Mouse (Mus musculus) gastrocnemius, postnatal 14 days (tissue): Measurements from ENCODE around the gene Coro2b. TPM values are rescaled to one million over a fixed set of nuclear protein-coding genes. Genes with fewer than 3 reads are reported as not detected.
A peak's percentile ranks its signal among the peaks of the same experiment; 100 is the strongest.

Experiments used
- DNase-seq: peaks from one replicate; pipeline ENCODE4 v3.0.0; 2021; ENCODE audit warnings: mixed read lengths
- intact Hi-C: fragments of 180-260 bp; cut with DNase I; formaldehyde crosslinking; loops from one replicate; pipeline ENCODE4 v1.15.1; 2025; ENCODE audit warnings: low total_unique reads
- total RNA-seq, 2 experiments: library from RNA; stranded (reverse); gene quantifications; 2 replicates each; pipeline ENCODE4 v1.2.3; 2021

Gene Coro2b
- total RNA-seq, 2 experiments from 2014 or later = 8.2 to 11.4 TPM

GRCm38 (mm10) chr9:62541182-62541581 is 4.3 kb upstream of the Coro2b start:
- peak; percentile 82 for DNase-seq
- intact Hi-C loops = no loop called here

- intact Hi-C loops = no loop called here
- peak; percentile 60 for DNase-seq
Measured at GRCm38 (mm10) chr9:62540736-62541135, 3.9 kb upstream of the Coro2b start.

GRCm38 (mm10) chr9:62540166-62540565 is 3.3 kb upstream of the Coro2b start:
- intact Hi-C loops = no loop called here
- DNase-seq = no peak

GRCm38 (mm10) chr9:62539251-62539711 is 2.4 kb upstream of the Coro2b start:
- intact Hi-C loops = no loop called here
- DNase-seq = no peak

GRCm38 (mm10) chr9:62537941-62538340 is 1.1 kb upstream of the Coro2b start:
- no peak for DNase-seq
- intact Hi-C loops = no loop called here

GRCm38 (mm10) chr9:62536119-62536654 is 657 bp downstream of the Coro2b start:
- no peak for DNase-seq
- intact Hi-C loops = no loop called here

DNA sequence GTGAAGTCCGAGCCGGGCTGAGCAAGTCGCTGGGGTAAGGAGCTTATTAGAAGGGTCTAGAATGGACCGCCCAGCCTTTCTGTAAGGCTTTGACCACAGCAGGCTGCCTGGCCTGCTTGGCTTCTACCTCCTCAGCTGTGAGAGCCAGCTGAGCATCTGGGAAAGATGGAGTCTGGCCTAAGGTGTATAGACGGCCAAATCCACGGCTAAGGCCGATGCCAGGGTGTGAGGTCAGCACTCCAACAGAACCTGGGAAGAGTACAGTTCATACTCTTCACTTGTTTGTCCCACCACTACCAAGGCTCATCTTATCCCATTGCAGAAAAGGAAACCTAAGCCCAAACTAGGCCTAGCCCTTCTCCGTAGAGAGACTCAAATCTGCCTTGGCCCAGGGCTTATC is 1.3 kb downstream of the Coro2b start:
- DNase-seq = peak; percentile 41
- intact Hi-C loops = no loop called here

GRCm38 (mm10) chr9:62534691-62535090 is 2.2 kb downstream of the Coro2b start:
- DNase-seq = no peak
- intact Hi-C loops = no loop called here

GRCm38 (mm10) chr9:62534158-62534557 is 2.7 kb downstream of the Coro2b start:
- intact Hi-C loops = no loop called here
- no peak for DNase-seq

DNA sequence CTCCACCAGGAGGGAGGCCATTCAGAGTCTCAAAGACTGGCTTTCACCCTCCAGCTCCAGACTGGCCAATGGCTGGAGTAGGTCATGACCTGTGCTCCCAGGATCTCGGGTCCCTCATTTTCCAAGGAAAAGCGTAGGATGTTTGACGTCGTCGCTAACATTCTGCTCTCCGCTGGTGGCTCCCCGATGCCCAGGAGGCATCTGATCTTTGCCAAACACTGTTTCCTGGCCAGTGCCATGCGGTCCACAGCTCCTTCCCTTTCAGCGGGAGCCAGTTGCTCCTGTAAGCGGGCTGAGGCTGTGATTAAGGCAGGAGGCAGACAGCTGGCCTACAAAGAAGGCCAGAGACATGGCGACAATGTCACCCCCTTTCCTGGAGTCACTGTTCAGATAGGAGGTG is 4.0 kb downstream of the Coro2b start:
- no peak for DNase-seq
- intact Hi-C loops = no loop called here

DNA sequence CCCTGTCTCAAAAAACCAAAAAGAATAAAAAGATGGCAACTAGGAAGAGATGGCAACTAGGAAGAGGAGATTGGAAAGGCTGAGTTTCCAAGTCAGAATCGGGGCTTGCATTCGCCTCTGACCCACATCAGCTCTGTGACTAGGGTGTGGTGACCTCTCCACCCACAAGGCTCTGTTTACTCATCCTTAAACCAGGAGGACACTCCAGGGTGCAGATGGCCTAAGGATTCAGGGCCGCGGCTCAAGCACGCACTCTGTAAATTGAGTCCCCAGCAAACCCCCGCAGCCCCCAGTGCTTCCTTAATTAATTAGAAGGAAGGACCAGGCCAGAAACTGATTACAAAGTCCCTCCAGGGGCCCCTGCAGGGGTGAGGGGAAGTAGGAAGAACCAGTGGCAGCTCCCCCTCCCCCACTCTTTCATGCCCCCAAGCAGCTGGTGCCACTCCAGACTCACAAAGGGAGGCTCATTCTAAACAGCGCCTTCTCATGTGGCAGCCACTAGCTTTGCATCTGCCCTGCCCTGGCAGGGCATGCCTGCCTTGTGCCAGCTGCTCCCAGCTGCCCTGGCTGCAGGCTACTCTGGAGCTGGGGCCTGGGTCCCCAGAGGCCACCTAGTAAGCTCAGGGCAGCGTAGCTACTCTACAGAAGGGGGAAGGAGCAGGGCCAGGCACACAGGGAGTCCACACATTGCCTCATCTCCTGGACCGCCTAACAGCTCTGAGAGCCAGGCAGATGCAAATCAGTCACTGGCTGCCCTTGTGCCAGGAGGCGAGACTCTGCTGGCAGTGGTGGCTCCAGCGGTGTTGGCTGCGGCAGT is 5.2 kb downstream of the Coro2b start:
- intact Hi-C loops = no loop called here
- DNase-seq = peak; percentile 78

DNA sequence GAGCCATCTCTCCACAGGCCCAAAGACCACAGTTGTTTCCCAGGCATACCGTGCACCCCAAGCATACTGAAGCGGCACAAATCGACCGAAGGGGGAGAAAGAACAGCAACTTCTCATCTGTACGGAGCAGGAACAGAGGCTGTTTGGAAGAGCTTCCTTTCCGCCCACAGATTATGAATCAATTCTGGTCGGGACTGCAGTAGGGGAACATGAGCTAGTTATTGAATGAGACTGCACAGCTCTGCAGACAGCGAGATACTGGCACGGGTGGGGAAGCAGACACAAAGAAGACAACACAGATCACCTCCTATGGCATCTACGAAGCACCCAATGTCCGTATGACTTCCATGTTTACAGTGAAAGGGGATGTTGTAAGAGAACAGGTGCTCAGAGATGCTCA is 8.3 kb downstream of the Coro2b start:
- no peak for DNase-seq
- intact Hi-C loops = no loop called here

- intact Hi-C loops = no loop called here
- no peak for DNase-seq
Measured at GRCm38 (mm10) chr9:62526858-62527257, 10.0 kb downstream of the Coro2b start.

DNA sequence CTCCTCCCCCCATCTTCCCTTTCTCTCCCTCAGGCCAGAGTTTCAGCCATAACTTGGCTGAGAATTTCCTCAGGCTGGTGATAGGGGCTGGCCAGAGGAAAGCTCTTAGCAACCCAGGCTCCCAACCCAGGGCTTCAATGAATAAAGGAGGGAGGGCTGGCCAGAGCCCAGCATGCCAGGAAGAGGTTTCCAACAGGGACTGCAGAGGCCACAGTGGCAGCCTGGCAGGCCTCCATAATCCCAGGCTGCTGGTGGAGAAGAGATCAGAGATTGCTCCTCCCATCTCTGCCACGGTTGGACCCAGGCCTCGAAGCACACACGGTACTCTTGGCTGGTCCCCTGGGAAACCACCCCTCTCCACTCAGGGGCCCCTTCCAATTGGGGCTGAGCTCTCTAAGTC is 10.4 kb downstream of the Coro2b start:
- DNase-seq = peak; percentile 38
- intact Hi-C loops = no loop called here

DNA sequence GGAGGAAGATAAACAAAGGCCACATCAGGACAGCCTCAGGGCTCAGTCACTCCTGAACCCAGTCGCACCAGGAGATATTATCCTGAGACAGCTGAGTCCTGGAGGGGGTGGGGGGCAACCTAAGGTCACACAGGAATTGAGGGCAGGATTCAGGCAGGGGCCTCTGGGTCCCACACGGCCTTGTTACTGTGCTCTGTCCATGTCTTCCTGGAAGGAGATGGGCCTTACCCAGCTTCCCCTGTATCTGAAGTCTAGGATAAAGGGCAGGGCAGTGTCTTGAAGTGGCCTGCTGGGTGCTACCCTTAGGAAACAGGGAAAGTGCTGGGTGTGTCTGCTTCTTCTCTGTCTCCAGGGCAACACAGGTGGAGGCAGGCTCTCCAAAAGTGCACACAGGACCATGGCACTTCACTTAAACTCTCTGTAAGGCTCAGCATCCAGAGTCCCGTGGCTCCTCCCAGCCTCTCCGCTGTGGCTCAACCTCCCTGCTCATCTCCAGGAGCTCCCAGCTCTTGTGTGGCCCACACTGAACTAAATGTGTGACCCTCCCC is 12.0 kb downstream of the Coro2b start:
- DNase-seq = no peak
- intact Hi-C loops = no loop called here

GRCm38 (mm10) chr9:62522791-62523471 is 13.9 kb downstream of the Coro2b start:
- intact Hi-C loops = no loop called here
- peak; percentile 38 for DNase-seq

- peak; percentile 33 for DNase-seq
Measured at GRCm38 (mm10) chr9:62522211-62522610, 14.6 kb downstream of the Coro2b start.

GRCm38 (mm10) chr9:62521541-62521940 is 15.3 kb downstream of the Coro2b start:
- intact Hi-C loops = no loop called here
- peak; percentile 41 for DNase-seq

More at GRCm38 (mm10) chr9:62522211-62522610, 14.6 kb downstream of the Coro2b start:
- intact Hi-C loops = no loop called here

GRCm38 (mm10) chr9:62520933-62521332 is 15.9 kb downstream of the Coro2b start:
- intact Hi-C loops = no loop called here
- no peak for DNase-seq

DNA sequence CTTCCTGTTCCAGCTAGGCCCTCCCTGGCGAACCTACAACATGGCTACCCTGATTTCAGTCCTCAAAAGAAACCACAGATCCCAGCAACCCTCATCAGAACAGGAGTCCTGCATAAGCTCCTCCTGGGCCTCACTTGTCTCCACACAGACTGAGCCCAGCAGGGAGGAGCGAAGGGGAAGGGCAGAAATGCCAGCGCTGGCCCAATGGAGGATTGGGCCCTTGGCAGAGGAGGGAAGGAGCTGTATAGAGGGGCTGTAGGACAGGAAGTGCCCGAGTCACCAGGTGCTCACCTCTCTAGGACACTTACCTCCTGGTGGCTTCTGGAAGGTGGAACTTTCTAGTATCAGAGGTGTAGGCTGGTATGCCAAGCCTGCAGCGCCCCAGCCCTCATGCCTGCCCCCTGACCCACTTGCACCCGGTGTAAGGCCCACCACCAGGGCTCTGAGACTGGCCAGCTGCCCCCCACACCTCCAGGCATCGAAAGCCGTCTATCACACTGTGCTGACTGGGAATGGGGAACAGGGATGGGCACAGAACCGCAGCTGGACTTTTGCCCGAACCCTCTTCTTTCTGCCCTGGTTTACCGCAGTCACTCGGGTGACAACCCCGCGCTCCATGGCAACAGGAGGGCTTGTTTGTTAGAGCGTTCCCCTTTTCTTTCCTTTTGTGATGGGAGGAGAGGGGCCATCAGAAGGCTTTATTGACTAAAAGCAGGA is 16.9 kb downstream of the Coro2b start:
- no peak for DNase-seq
- intact Hi-C loops = no loop called here
